Mouse (Mus musculus) G1E (cell line): ENCODE measurements around the gene Qrfp. TPM values are rescaled to one million over a fixed set of nuclear protein-coding genes. Genes with fewer than 3 reads are reported as not detected.

ENCODE experiments used
- ATAC-seq: 2 replicates; pipeline ENCODE4 v1.8.0; 2016; ENCODE audit warnings: mild to moderate bottlenecking; ENCODE audit not compliant: insufficient number of reproducible peaks, poor library complexity, low FRiP score, severe bottlenecking; ENCODE audit errors: extremely low read depth
- DNase-seq: peaks from one replicate; pipeline ENCODE4 v3.0.0; 2012; ENCODE audit warnings: low spot score
- H3K27me3 ChIP-seq: 2 replicates; pipeline ENCODE4 v1.6.1; 2012; ENCODE audit warnings: mild to moderate bottlenecking, low read length, inconsistent platforms; ENCODE audit not compliant: insufficient read depth
- H3K36me3 ChIP-seq: replicated peaks from 2 replicates; pipeline ENCODE3; 2012; ENCODE audit warnings: mild to moderate bottlenecking, inconsistent platforms
- H3K4me1 ChIP-seq: 2 replicates; pipeline ENCODE4 v1.6.1; 2012; ENCODE audit warnings: low read depth, low read length, inconsistent platforms, mixed read lengths; ENCODE audit not compliant: insufficient read depth
- H3K4me3 ChIP-seq: 2 replicates; pipeline ENCODE4 v1.5.1; 2012; ENCODE audit warnings: low read depth, mild to moderate bottlenecking, inconsistent platforms, low read length, moderate library complexity, mixed read lengths
- H3K9me3 ChIP-seq: replicated peaks from 2 replicates; pipeline ENCODE4 v1.6.1; 2012; ENCODE audit warnings: inconsistent platforms
- CTCF ChIP-seq: IDR thresholded peaks from 2 replicates; pipeline ENCODE4 v1.5.1; 2012; ENCODE audit warnings: low read depth, low read length, inconsistent platforms, mixed read lengths
- GATA1 ChIP-seq: IDR thresholded peaks from 2 replicates; pipeline ENCODE4 v1.6.1; 2012; ENCODE audit warnings: borderline replicate concordance, low read length, inconsistent platforms, mixed read lengths
- GATA2 ChIP-seq: IDR thresholded peaks from 2 replicates; pipeline ENCODE4 v1.6.1; 2012; ENCODE audit warnings: low read depth, low read length, inconsistent platforms, borderline replicate concordance
- POLR2AphosphoS5 ChIP-seq: IDR thresholded peaks from 2 replicates; pipeline ENCODE4 v1.6.1; 2012; ENCODE audit warnings: low read depth, low read length, inconsistent platforms; ENCODE audit not compliant: insufficient replicate concordance
- TAL1 ChIP-seq: conservative IDR thresholded peaks from 2 replicates; pipeline ENCODE4 v1.6.1; 2012; ENCODE audit warnings: low read depth, low read length, inconsistent platforms, mixed read lengths
- polyA plus RNA-seq: library from polyadenylated mRNA; stranded (reverse); fragments of >175 nt; gene quantifications from 2 replicates; pipeline ENCODE4 v1.2.3, GENCODE M21; 2012
- total RNA-seq, 2 experiments: library from RNA; stranded (forward) in 1 of 2; stranded (reverse) in 1 of 2; fragments of 200-1000 nt in 1 of 2; fragments of >200 nt in 1 of 2; fragmentation: Nextera tagmentation in 1 of 2; gene quantifications; 2 replicates each; pipeline ENCODE4 v1.2.3; 2014 to 2017

The Qrfp gene
- total and polyA plus RNA-seq, 3 experiments: 0.11 TPM; not detected in 2

GRCm38 (mm10) chr2:31782958-31783602 lies 27.3 kb downstream of the Qrfp start:
- no peak for TF ChIP-seq GATA1
- TF ChIP-seq GATA2: no peak
- no peak for TF ChIP-seq TAL1
- TF ChIP-seq POLR2AphosphoS5: no peak
- TF ChIP-seq CTCF: no peak
- Histone ChIP-seq H3K27me3 (no peaks in the 10 kb centered on the region), H3K36me3 (peaks cover 96% of the 10 kb centered on the region), H3K4me1 (no peaks in the 10 kb centered on the region), H3K4me3 (no peak overlapping the region), H3K9me3 (peaks cover 7% of the 10 kb centered on the region)
- DNase-seq: no peak
- ATAC-seq: no peak

- DNase-seq (no peak), ATAC-seq (no peak)
- H3K9me3 ChIP-seq: no peaks in the 10 kb centered on the region
- peaks cover 77% of the 10 kb centered on the region for H3K36me3 ChIP-seq
- H3K4me1 ChIP-seq: no peaks in the 10 kb centered on the region
- TF ChIP-seq TAL1 (no peak), POLR2AphosphoS5 (no peak), GATA2 (no peak), CTCF (no peak), GATA1 (no peak)
- no peaks in the 10 kb centered on the region for H3K27me3 ChIP-seq
- H3K4me3 ChIP-seq: no peak overlapping the region
These were observed 31.1 kb downstream of the Qrfp start for GRCm38 (mm10) chr2:31779258-31779657.

- H3K36me3 ChIP-seq: peaks cover 57% of the 10 kb centered on the region
- TF ChIP-seq GATA2 (no peak), TAL1 (no peak), POLR2AphosphoS5 (no peak), GATA1 (no peak), CTCF (no peak)
- no peak overlapping the region for H3K4me3 ChIP-seq
- H3K4me1 ChIP-seq: no peaks in the 10 kb centered on the region
- no peak for ATAC-seq
- H3K27me3 ChIP-seq: no peaks in the 10 kb centered on the region
- H3K9me3 ChIP-seq: no peaks in the 10 kb centered on the region
- DNase-seq: no peak
These were observed 33.9 kb downstream of the Qrfp start for GRCm38 (mm10) chr2:31776479-31776878.

GRCm38 (mm10) chr2:31770781-31771441 lies 39.5 kb downstream of the Qrfp start:
- Histone ChIP-seq H3K4me1 (peaks cover 22% of the 10 kb centered on the region), H3K9me3 (no peaks in the 10 kb centered on the region), H3K4me3 (no peak overlapping the region), H3K27me3 (no peaks in the 10 kb centered on the region), H3K36me3 (peaks cover 46% of the 10 kb centered on the region)
- ATAC-seq (no peak), DNase-seq (no peak)
- TF ChIP-seq POLR2AphosphoS5 (no peak), GATA1 (no peak), GATA2 (no peak), CTCF (no peak)

GRCm38 (mm10) chr2:31769631-31770111 lies 40.7 kb downstream of the Qrfp start:
- ATAC-seq (no peak), DNase-seq (no peak)
- Histone ChIP-seq H3K9me3 (no peaks in the 10 kb centered on the region), H3K36me3 (peaks cover 47% of the 10 kb centered on the region), H3K27me3 (no peaks in the 10 kb centered on the region), H3K4me3 (no peak overlapping the region), H3K4me1 (peaks cover 28% of the 10 kb centered on the region)
- TF ChIP-seq POLR2AphosphoS5 (no peak), GATA2 (no peak), GATA1 (no peak), CTCF (no peak), TAL1 (no peak)

- H3K9me3 ChIP-seq: no peaks in the 10 kb centered on the region
- H3K36me3 ChIP-seq: peaks cover 47% of the 10 kb centered on the region
- TF ChIP-seq GATA2: no peak
- no peak for TF ChIP-seq TAL1
- no peak for TF ChIP-seq CTCF
- no peak for TF ChIP-seq POLR2AphosphoS5
- no peak for TF ChIP-seq GATA1
- peaks cover 28% of the 10 kb centered on the region for H3K4me1 ChIP-seq
- DNase-seq (no peak), ATAC-seq (no peak)
- no peak overlapping the region for H3K4me3 ChIP-seq
- no peaks in the 10 kb centered on the region for H3K27me3 ChIP-seq
These were observed 41.3 kb downstream of the Qrfp start for GRCm38 (mm10) chr2:31769115-31769514.
